Mouse (Mus musculus) myocyte (in vitro differentiated cells): Measurements from ENCODE around the gene Kidins220.

ENCODE experiments used
- E2F4 ChIP-seq: IDR thresholded peaks from one replicate; pipeline ENCODE4 v1.6.1; 2011; ENCODE audit warnings: mild to moderate bottlenecking, control low read depth, moderate library complexity; ENCODE audit not compliant: insufficient read depth
- POLR2A ChIP-seq: IDR thresholded peaks from one replicate; pipeline ENCODE4 v1.6.1; 2011; ENCODE audit warnings: low read depth, mild to moderate bottlenecking, control low read depth, moderate library complexity; ENCODE audit not compliant: insufficient read length
- POLR2AphosphoS2 ChIP-seq: IDR thresholded peaks from one replicate; pipeline ENCODE4 v1.6.1; 2011; ENCODE audit warnings: low read depth, control low read depth; ENCODE audit not compliant: insufficient read length
- REST ChIP-seq: IDR thresholded peaks from one replicate; pipeline ENCODE4 v1.6.1; 2011; ENCODE audit warnings: mild to moderate bottlenecking, control low read depth, moderate library complexity; ENCODE audit not compliant: insufficient read depth, insufficient read length
- TCF12 ChIP-seq: IDR thresholded peaks from one replicate; pipeline ENCODE4 v1.6.1; 2011; ENCODE audit warnings: mild to moderate bottlenecking, control low read depth; ENCODE audit not compliant: poor library complexity, insufficient read depth, severe bottlenecking

DNA sequence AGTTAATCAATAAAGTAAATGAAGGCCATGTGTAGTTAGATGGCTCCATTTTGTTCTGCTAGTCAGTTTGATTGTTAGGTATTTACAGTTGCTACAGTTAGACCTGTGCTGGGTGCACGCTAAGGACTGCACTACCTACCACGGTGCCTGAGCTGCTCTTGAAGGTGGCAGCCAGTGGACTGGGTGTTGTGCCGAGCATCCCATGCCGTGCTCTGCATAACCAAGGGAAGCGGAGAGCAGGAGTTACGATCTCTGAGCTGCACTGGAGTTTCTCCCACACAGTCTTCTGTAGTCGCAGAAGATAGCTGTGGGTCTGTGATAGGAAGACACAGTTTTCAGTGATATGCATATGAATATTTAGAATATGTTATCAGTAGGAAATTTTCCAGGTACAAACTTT is 51.6 kb downstream of the Kidins220 start:
- TF ChIP-seq REST: no peak
- no peak for TF ChIP-seq POLR2A
- no peak for TF ChIP-seq E2F4
- TF ChIP-seq TCF12: no peak
- TF ChIP-seq POLR2AphosphoS2: no peak
